Mouse (Mus musculus) neural tube, embryonic 11.5 days (tissue): ENCODE results near the gene Dop1b. TPM values are rescaled to one million over a fixed set of nuclear protein-coding genes. Genes with fewer than 3 reads are reported as not detected.

ENCODE experiments used
- ATAC-seq: fragments of 200-750 bp; cut with Nextera tagmentation; 2 replicates; pipeline ENCODE4 v1.8.0; 2017; ENCODE audit warnings: moderate number of reproducible peaks, mild to moderate bottlenecking, moderate TSS enrichment, moderate library complexity; ENCODE audit not compliant: insufficient read depth, low FRiP score, low TSS enrichment
- DNase-seq: peaks from one replicate; pipeline ENCODE4 v3.0.0-alpha.2; 2015; ENCODE audit warnings: low spot score
- H3K27ac ChIP-seq: fragments of 300-500 bp; sonication (generic); 2 replicates; pipeline ENCODE4 v1.5.1; 2014; ENCODE audit warnings: low read depth, mild to moderate bottlenecking, low read length
- H3K27me3 ChIP-seq: fragments of 300-500 bp; sonication (generic); 2 replicates; pipeline ENCODE4 v1.6.1; 2014; ENCODE audit warnings: mild to moderate bottlenecking, low read length, mixed read lengths; ENCODE audit not compliant: control insufficient read depth, insufficient read depth
- H3K36me3 ChIP-seq: fragments of 300-500 bp; sonication (generic); 2 replicates; pipeline ENCODE4 v1.6.1; 2014; ENCODE audit warnings: mild to moderate bottlenecking, low read length, moderate library complexity, mixed read lengths; ENCODE audit not compliant: control insufficient read depth, insufficient read depth
- H3K4me1 ChIP-seq: fragments of 300-500 bp; sonication (generic); 2 replicates; pipeline ENCODE4 v1.6.1; 2014; ENCODE audit warnings: low read length, mixed read lengths; ENCODE audit not compliant: control insufficient read depth, insufficient read depth
- H3K4me2 ChIP-seq: fragments of 300-500 bp; sonication (generic); 2 replicates; pipeline ENCODE4 v1.6.1; 2014; ENCODE audit warnings: low read depth, mild to moderate bottlenecking, moderate library complexity
- H3K4me3 ChIP-seq: fragments of 300-500 bp; sonication (generic); 2 replicates; pipeline ENCODE4 v1.5.1; 2014; ENCODE audit warnings: low read depth, low read length
- H3K9ac ChIP-seq: fragments of 300-500 bp; sonication (generic); 2 replicates; pipeline ENCODE4 v1.6.1; 2014; ENCODE audit warnings: mild to moderate bottlenecking, low read length
- H3K9me3 ChIP-seq: fragments of 300-500 bp; sonication (generic); 2 replicates; pipeline ENCODE4 v1.6.1; 2016; ENCODE audit warnings: low read length; ENCODE audit not compliant: control insufficient read depth
- WGBS: fragments of 180-500 bp; shearing (Covaris S2); extraction: QIAGEN DNeasy Blood & Tissue Kit; methylation state at CpG from one replicate; pipeline ENCODE4 v1.1.7; 2014; 5-methylcytosine and 5-hydroxymethylcytosine counted together
- polyA plus RNA-seq: library from polyadenylated mRNA; unstranded; fragments of >200 nt; fragmentation: Nextera tagmentation; extraction: Ambion mirVana; gene quantifications from 2 replicates; pipeline ENCODE4 v1.2.1, GENCODE M21; 2014

The Dop1b gene
- polyA plus RNA-seq, 1 experiment from 2014 or later = 16.5 TPM

- DNase-seq = no peak
- H3K27me3 ChIP-seq = no peaks in the 10 kb centered on the region
- ATAC-seq = no peak
- H3K9me3 ChIP-seq = no peaks in the 10 kb centered on the region
- H3K27ac ChIP-seq = no peak overlapping the region
- 43% methylated on average over 1 of the region's 1 CpGs for WGBS
- H3K36me3 ChIP-seq = no peaks in the 10 kb centered on the region; the same call in 1 of the 2 replicates
- no peak overlapping the region for H3K9ac ChIP-seq
- no peaks in the 10 kb centered on the region for H3K4me1 ChIP-seq
- H3K4me3 ChIP-seq = no peak overlapping the region
- no peak overlapping the region for H3K4me2 ChIP-seq
These were observed 31.2 kb downstream of the Dop1b start for GRCm38 (mm10) chr16:93742903-93743302.

- Histone ChIP-seq H3K4me1 (no peaks in the 10 kb centered on the region), H3K4me2 (no peak overlapping the region), H3K9me3 (no peaks in the 10 kb centered on the region), H3K27ac (no peak overlapping the region), H3K36me3 (no peaks in the 10 kb centered on the region; the same call in 1 of the 2 replicates), H3K27me3 (no peaks in the 10 kb centered on the region), H3K4me3 (no peak overlapping the region), H3K9ac (no peak overlapping the region)
- DNase-seq (no peak), ATAC-seq (no peak)
- 83% methylated on average over 5 of the region's 5 CpGs for WGBS
These were observed 32.4 kb downstream of the Dop1b start for GRCm38 (mm10) chr16:93744049-93744490.

- ATAC-seq = no peak
- H3K4me2 ChIP-seq = no peak overlapping the region
These were observed 33.2 kb downstream of the Dop1b start for GRCm38 (mm10) chr16:93744804-93745340.

GRCm38 (mm10) chr16:93746397-93746796 lies 34.7 kb downstream of the Dop1b start:
- Histone ChIP-seq H3K4me3 (no peak overlapping the region), H3K27ac (no peak overlapping the region), H3K4me2 (no peak overlapping the region), H3K36me3 (no peaks in the 10 kb centered on the region), H3K9me3 (no peaks in the 10 kb centered on the region), H3K9ac (no peak overlapping the region), H3K27me3 (no peaks in the 10 kb centered on the region), H3K4me1 (no peaks in the 10 kb centered on the region)
- 64% methylated on average over 8 of the region's 8 CpGs for WGBS
- no peak for ATAC-seq
- DNase-seq = no peak

More at GRCm38 (mm10) chr16:93744804-93745340, 33.2 kb downstream of the Dop1b start:
- no peaks in the 10 kb centered on the region; the same call in 1 of the 2 replicates for H3K36me3 ChIP-seq
- no peak overlapping the region for H3K27ac ChIP-seq
- no peaks in the 10 kb centered on the region for H3K4me1 ChIP-seq
- no peak for DNase-seq
- no peak overlapping the region for H3K4me3 ChIP-seq
- 88% methylated on average over 10 of the region's 10 CpGs for WGBS
- H3K27me3 ChIP-seq = no peaks in the 10 kb centered on the region
- no peaks in the 10 kb centered on the region for H3K9me3 ChIP-seq
- H3K9ac ChIP-seq = no peak overlapping the region

- Histone ChIP-seq H3K9ac (no peak overlapping the region), H3K36me3 (no peaks in the 10 kb centered on the region), H3K27ac (no peak overlapping the region), H3K4me1 (no peaks in the 10 kb centered on the region), H3K27me3 (no peaks in the 10 kb centered on the region), H3K9me3 (no peaks in the 10 kb centered on the region), H3K4me3 (no peak overlapping the region), H3K4me2 (no peak overlapping the region)
- no peak for ATAC-seq
- no peak for DNase-seq
- WGBS = 93% methylated on average over 4 of the region's 4 CpGs
These were observed 35.3 kb downstream of the Dop1b start for GRCm38 (mm10) chr16:93746957-93747356.

GRCm38 (mm10) chr16:93747421-93747820 lies 35.7 kb downstream of the Dop1b start:
- Histone ChIP-seq H3K4me2 (no peak overlapping the region), H3K36me3 (no peaks in the 10 kb centered on the region), H3K27me3 (no peaks in the 10 kb centered on the region), H3K4me1 (no peaks in the 10 kb centered on the region), H3K4me3 (no peak overlapping the region), H3K9ac (no peak overlapping the region), H3K9me3 (no peaks in the 10 kb centered on the region), H3K27ac (no peak overlapping the region)
- DNase-seq (no peak), ATAC-seq (no peak)
- 73% methylated on average over 6 of the region's 6 CpGs for WGBS

GRCm38 (mm10) chr16:93749147-93749910 lies 37.6 kb downstream of the Dop1b start:
- H3K9ac ChIP-seq = no peak overlapping the region
- no peaks in the 10 kb centered on the region for H3K9me3 ChIP-seq
- H3K27ac ChIP-seq = no peak overlapping the region
- H3K4me1 ChIP-seq = no peaks in the 10 kb centered on the region
- no peaks in the 10 kb centered on the region for H3K27me3 ChIP-seq
- DNase-seq = no peak
- H3K4me2 ChIP-seq = no peak overlapping the region
- 82% methylated on average over 15 of the region's 15 CpGs for WGBS
- no peak overlapping the region for H3K4me3 ChIP-seq
- no peak for ATAC-seq
- H3K36me3 ChIP-seq = no peaks in the 10 kb centered on the region

- ATAC-seq = no peak
- WGBS = 83% methylated on average over 6 of the region's 6 CpGs
- no peaks in the 10 kb centered on the region for H3K9me3 ChIP-seq
These were observed 38.8 kb downstream of the Dop1b start for GRCm38 (mm10) chr16:93750464-93750863.

GRCm38 (mm10) chr16:93751816-93752215 lies 40.1 kb downstream of the Dop1b start:
- Histone ChIP-seq H3K27ac (no peak overlapping the region), H3K36me3 (no peaks in the 10 kb centered on the region), H3K4me1 (no peaks in the 10 kb centered on the region), H3K27me3 (no peaks in the 10 kb centered on the region), H3K9me3 (no peaks in the 10 kb centered on the region), H3K9ac (no peak overlapping the region), H3K4me3 (no peak overlapping the region), H3K4me2 (no peak overlapping the region)
- DNase-seq (no peak), ATAC-seq (no peak)
- WGBS = 49% methylated on average over 5 of the region's 5 CpGs

More at GRCm38 (mm10) chr16:93750464-93750863, 38.8 kb downstream of the Dop1b start:
- Histone ChIP-seq H3K4me1 (no peaks in the 10 kb centered on the region), H3K4me3 (no peak overlapping the region), H3K27ac (no peak overlapping the region), H3K36me3 (no peaks in the 10 kb centered on the region), H3K27me3 (no peaks in the 10 kb centered on the region), H3K4me2 (no peak overlapping the region), H3K9ac (no peak overlapping the region)
- DNase-seq = no peak
